Mouse (Mus musculus) kidney, postnatal 14 days (tissue): ENCODE results near the gene Gm26566.

Source experiments
- DNase-seq: peaks from one replicate; pipeline ENCODE4 v3.0.0; 2022; ENCODE audit warnings: mixed read lengths

Gm26566 gene

GRCm38 (mm10) chr4:88721791-88722721 is at the start of gene Gm26566, which contains the start of gene Klhl9:
Gene Gm26566 (plus strand): TSS chr4:88721805.
Gene Klhl9 (minus strand): TSS chr4:88722465.
- peak; percentile 95 for DNase-seq

GRCm38 (mm10) chr4:88676824-88677223 is 44.8 kb upstream of the Gm26566 start, which contains the start of gene Ifna16:
Gene Ifna16 (minus strand): TSS chr4:88676924.
- DNase-seq = no peak

- peak; percentile 17 for DNase-seq
Measured at GRCm38 (mm10) chr4:88680362-88680761, 41.2 kb upstream of the Gm26566 start.

- DNase-seq = no peak
Measured at GRCm38 (mm10) chr4:88681353-88681752, 40.3 kb upstream of the Gm26566 start.

- no peak for DNase-seq
Measured at GRCm38 (mm10) chr4:88683812-88684211, 37.8 kb upstream of the Gm26566 start, which contains the start of gene Ifna2. Gene Ifna2 (minus strand): TSS chr4:88683912.

- no peak for DNase-seq
Measured at GRCm38 (mm10) chr4:88691259-88691658, 30.3 kb upstream of the Gm26566 start, which contains the start of gene Ifnab. Gene Ifnab (minus strand): TSS chr4:88691359.

GRCm38 (mm10) chr4:88692537-88692936 is 29.1 kb upstream of the Gm26566 start:
- no peak for DNase-seq

GRCm38 (mm10) chr4:88693392-88693791 is 28.2 kb upstream of the Gm26566 start:
- DNase-seq = no peak

GRCm38 (mm10) chr4:88696237-88696884 is 25.2 kb upstream of the Gm26566 start:
- DNase-seq = peak; percentile 86

GRCm38 (mm10) chr4:88697108-88697507 is 24.5 kb upstream of the Gm26566 start:
- DNase-seq = no peak

GRCm38 (mm10) chr4:88697753-88698152 is 23.9 kb upstream of the Gm26566 start:
- DNase-seq = no peak

- no peak for DNase-seq
Measured at GRCm38 (mm10) chr4:88698781-88699180, 22.8 kb upstream of the Gm26566 start.

GRCm38 (mm10) chr4:88699301-88699700 is 22.3 kb upstream of the Gm26566 start:
- DNase-seq = no peak

GRCm38 (mm10) chr4:88705924-88706323 is 15.7 kb upstream of the Gm26566 start:
- DNase-seq = no peak

GRCm38 (mm10) chr4:88707128-88707826 is 14.3 kb upstream of the Gm26566 start:
- no peak for DNase-seq

GRCm38 (mm10) chr4:88714281-88714680 is 7.3 kb upstream of the Gm26566 start:
- DNase-seq = no peak

- no peak for DNase-seq
Measured at GRCm38 (mm10) chr4:88715059-88715458, 6.5 kb upstream of the Gm26566 start.

GRCm38 (mm10) chr4:88718715-88719114 is 2.9 kb upstream of the Gm26566 start:
- no peak for DNase-seq

- peak; percentile 19 for DNase-seq
Measured at GRCm38 (mm10) chr4:88723497-88724090, 2.0 kb downstream of the Gm26566 start.

GRCm38 (mm10) chr4:88726727-88727126 is 5.1 kb downstream of the Gm26566 start:
- DNase-seq = no peak

- DNase-seq = peak; percentile 58
Measured at GRCm38 (mm10) chr4:88727324-88727723, 5.7 kb downstream of the Gm26566 start.

- DNase-seq = peak; percentile 71
Measured at GRCm38 (mm10) chr4:88738480-88738879, 16.9 kb downstream of the Gm26566 start.

- no peak for DNase-seq
Measured at GRCm38 (mm10) chr4:88739036-88739435, 17.4 kb downstream of the Gm26566 start.
